Mouse (Mus musculus) thymus, adult 2 months (tissue): Measurements from ENCODE around the gene Prkcb.

Source experiments
- CTCF ChIP-seq: fragments of 200-500 bp; IDR thresholded peaks from 2 replicates; pipeline ENCODE4 v1.5.1; 2012; ENCODE audit warnings: mild to moderate bottlenecking, control low read depth, low read length, moderate library complexity, borderline replicate concordance; ENCODE audit not compliant: control insufficient read depth, poor library complexity, insufficient read depth; ENCODE audit errors: extremely low read depth
- POLR2A ChIP-seq: fragments of 200-500 bp; IDR thresholded peaks from 2 replicates; pipeline ENCODE4 v1.6.1; 2012; ENCODE audit warnings: mild to moderate bottlenecking, low read length, control low read depth, moderate library complexity; ENCODE audit not compliant: control insufficient read depth, poor library complexity, insufficient read depth; ENCODE audit errors: extremely low read depth

DNA sequence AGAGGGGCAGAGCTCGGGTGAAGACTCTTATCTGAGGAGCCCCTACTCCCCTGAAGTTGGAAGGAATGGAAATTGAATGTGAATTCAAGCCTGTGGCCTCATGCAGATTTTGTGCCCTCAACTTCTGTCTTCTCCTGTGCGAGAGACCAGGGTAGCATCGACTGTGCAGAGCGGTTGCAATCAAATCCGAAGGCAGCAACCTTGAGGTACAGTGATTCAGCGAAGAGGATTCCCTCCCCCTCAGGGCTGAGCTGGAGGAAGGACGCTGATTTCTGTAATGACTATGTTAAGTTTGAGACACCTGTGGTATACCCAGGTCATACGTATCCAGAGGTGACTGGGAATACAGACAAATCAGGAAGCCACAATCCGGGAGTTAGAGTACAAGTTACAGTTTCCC lies 18.7 kb downstream of the Prkcb start:
- TF ChIP-seq CTCF = no peak
- TF ChIP-seq POLR2A = no peak
